Mouse (Mus musculus): ENCODE data around the gene Cldn19.

The Cldn19 gene

GRCm38 (mm10) chr4:119305418-119305817 lies 50.2 kb downstream of the Cldn19 start:
- DNase-seq, result no peak
